Comparison of ENCODE assay signal across 8 mouse cellular contexts in genomic region chr2:32289578-32289977, GRCm38 (mm10). TPM values are rescaled to one million over a fixed set of nuclear protein-coding genes. Genes with fewer than 3 reads are reported as not detected.
DNase-seq lines count a peak whose midpoint lies in the region; ATAC-seq and TF ChIP-seq lines count a peak whose summit lies in the region.

No protein-coding gene starts in this region.

- H3K27me3 ChIP-seq in testis, adult 2 months (ENCODE audit: control insufficient read depth, insufficient read depth, low read length): no peaks in the 10 kb centered on the region
- H3K27me3 ChIP-seq in hindbrain, embryonic 12.5 days: no peaks in the 10 kb centered on the region

- H3K9ac ChIP-seq in hindbrain, embryonic 12.5 days: no peak overlapping the region

- no peak for ATAC-seq in hindbrain, embryonic 12.5 days (ENCODE audit: low FRiP score)
- ATAC-seq in megakaryocyte progenitor cell, adult 5-6 weeks (replicated peaks; ENCODE audit: poor library complexity): peak; percentile 41
- ATAC-seq in cerebellum, adult (ENCODE audit: insufficient number of reproducible peaks, low FRiP score, low TSS enrichment): no peak

- no peak for TF ChIP-seq POLR2A in testis, adult 2 months (IDR thresholded peaks at IDR 0.05; ENCODE audit: control insufficient read depth, low read depth, low read length)

- H3K4me1 ChIP-seq in testis, adult 2 months (ENCODE audit: control insufficient read depth, insufficient read depth, low read length): peaks cover 6% of the 10 kb centered on the region
- peaks cover 20% of the 10 kb centered on the region for H3K4me1 ChIP-seq in hindbrain, embryonic 12.5 days

- peaks cover 9% of the 10 kb centered on the region for H3K36me3 ChIP-seq in testis, adult 2 months (ENCODE audit: control insufficient read depth, insufficient read depth, low read length)
- peaks cover 21% of the 10 kb centered on the region for H3K36me3 ChIP-seq in hindbrain, embryonic 12.5 days

- H3K9me3 ChIP-seq in hindbrain, embryonic 12.5 days (replicated peaks): no peaks in the 10 kb centered on the region

- H3K4me2 ChIP-seq in hindbrain, embryonic 12.5 days (replicated peaks): 0 out of 2 replicates have a peak overlapping the region, but pooled peaks have one; percentile 64

- TF ChIP-seq CTCF in testis, adult 2 months (IDR thresholded peaks at IDR 0.05; ENCODE audit: control insufficient read depth, insufficient read depth, insufficient replicate concordance, low read depth, low read length): no peak

- H3K27ac ChIP-seq in testis, adult 2 months (ENCODE audit: control insufficient read depth, insufficient read depth, low read depth, low read length): peak overlapping the region; percentile 100
- H3K27ac ChIP-seq in hindbrain, embryonic 12.5 days: no peak overlapping the region

- no peak for DNase-seq in testis, postnatal 14 days (ENCODE audit: low spot score)
- DNase-seq in c-Kit-positive CD71-positive TER-119-negative erythroid progenitor cells, embryonic 14.5 days (ENCODE audit: low read depth): peak; percentile 69
- DNase-seq in thymus, postnatal 36 days: no peak
- no peak for DNase-seq in cerebellum, adult 11 months

- H3K4me3 ChIP-seq in testis, adult 2 months (ENCODE audit: control insufficient read depth, low read depth, low read length): peak overlapping the region; percentile 100
- H3K4me3 ChIP-seq in hindbrain, embryonic 12.5 days: no peak overlapping the region

RNA-seq across cellular contexts. Expression of gene Swi5, which starts 1.7 kb away (rescaled TPM):
- polyA plus RNA-seq in testis, adult 2 months (2012; rRNA removed): 381 and 421 TPM in 2 replicates
- polyA plus RNA-seq in hindbrain, embryonic 12.5 days (2016; fragmentation: Nextera tagmentation; extraction: Ambion mirVana): 380 and 382 TPM in 2 replicates
- 198 and 268 TPM in 2 replicates for total RNA-seq in megakaryocyte progenitor cell, adult 5-6 weeks (2015)
- 359 and 386 TPM in 2 replicates for total RNA-seq in megakaryocyte progenitor cell, adult 5-6 weeks (2017)

RNA-seq across cellular contexts. Expression of gene Golga2, which starts 2.4 kb away (rescaled TPM):
- 36.0 and 36.7 TPM in 2 replicates for polyA plus RNA-seq in testis, adult 2 months (2012; rRNA removed)
- 31.5 and 31.6 TPM in 2 replicates for polyA plus RNA-seq in hindbrain, embryonic 12.5 days (2016; fragmentation: Nextera tagmentation; extraction: Ambion mirVana)
- total RNA-seq in megakaryocyte progenitor cell, adult 5-6 weeks (2015): 14.2 and 17.3 TPM in 2 replicates
- total RNA-seq in megakaryocyte progenitor cell, adult 5-6 weeks (2017): 50.4 and 50.7 TPM in 2 replicates

RNA-seq across cellular contexts. Expression of gene Uck1, which starts 29.6 kb away (rescaled TPM):
- polyA plus RNA-seq in testis, adult 2 months (2012; rRNA removed): 23.5 and 24.5 TPM in 2 replicates
- 61.8 and 67.3 TPM in 2 replicates for polyA plus RNA-seq in hindbrain, embryonic 12.5 days (2016; fragmentation: Nextera tagmentation; extraction: Ambion mirVana)
- 30.3 and 37.0 TPM in 2 replicates for total RNA-seq in megakaryocyte progenitor cell, adult 5-6 weeks (2015)
- total RNA-seq in megakaryocyte progenitor cell, adult 5-6 weeks (2017): 25.2 and 26.9 TPM in 2 replicates

RNA-seq across cellular contexts. Expression of gene Pomt1, which starts 53.2 kb away (rescaled TPM):
- polyA plus RNA-seq in testis, adult 2 months (2012; rRNA removed): 185 and 204 TPM in 2 replicates
- 25.5 and 25.9 TPM in 2 replicates for polyA plus RNA-seq in hindbrain, embryonic 12.5 days (2016; fragmentation: Nextera tagmentation; extraction: Ambion mirVana)
- 18.5 and 18.8 TPM in 2 replicates for total RNA-seq in megakaryocyte progenitor cell, adult 5-6 weeks (2015)
- total RNA-seq in megakaryocyte progenitor cell, adult 5-6 weeks (2017): 32.2 and 32.6 TPM in 2 replicates
